Mouse (Mus musculus): ENCODE data around the gene Usp7. TPM values are rescaled to one million over a fixed set of nuclear protein-coding genes. Genes with fewer than 3 reads are reported as not detected.
"Not testable (repeated sequence)": the region's sequence is repeated elsewhere in the genome, so short reads cannot be mapped to it uniquely, and the experiment has no call there.

Gene Usp7
- total RNA-seq, 2 experiments from 2014 or later = 109 to 126 TPM

DNA sequence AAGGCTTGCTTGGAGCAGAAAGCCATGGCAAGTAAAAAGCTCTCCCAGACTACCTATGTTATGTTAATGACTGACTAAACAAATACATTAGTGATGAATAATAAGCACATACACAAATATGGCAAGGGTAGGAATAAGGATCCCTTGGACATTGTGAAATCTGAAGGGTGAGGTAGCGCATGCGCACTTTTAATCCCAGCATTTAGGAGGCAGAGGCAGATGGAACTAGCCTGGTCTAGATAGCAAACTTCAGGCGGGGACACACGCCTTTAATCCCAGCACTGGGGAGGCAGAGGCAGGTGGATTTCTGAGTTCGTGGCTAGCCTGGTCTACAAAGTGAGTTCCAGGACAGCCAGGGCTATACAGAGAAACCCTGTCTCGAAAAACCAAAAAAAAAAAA lies 34.5 kb downstream of the Usp7 start:
- DNase-seq (ENCODE audit: low spot score in 2 of 2) = not testable (repeated sequence)

DNA sequence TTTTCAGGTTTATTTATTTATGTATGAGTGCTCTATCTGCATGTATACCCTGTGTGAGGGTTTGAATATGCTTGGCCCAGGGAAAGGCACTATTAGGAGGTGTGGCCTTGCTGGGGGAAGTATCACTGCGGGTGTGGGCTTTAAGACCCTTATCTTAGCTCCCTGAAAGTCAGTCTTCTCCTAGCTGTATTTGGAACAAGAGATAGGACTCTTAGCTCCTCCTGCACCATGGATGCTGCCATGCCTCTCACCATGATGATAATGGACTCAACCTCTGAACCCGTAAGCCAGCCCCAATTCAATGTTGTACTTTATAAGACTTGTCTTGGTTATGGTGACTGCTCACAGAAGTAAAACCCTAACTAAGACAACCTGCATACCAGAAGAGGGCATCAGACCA lies 39.8 kb downstream of the Usp7 start:
- no peak for DNase-seq (ENCODE audit: low spot score in 2 of 2)

DNA sequence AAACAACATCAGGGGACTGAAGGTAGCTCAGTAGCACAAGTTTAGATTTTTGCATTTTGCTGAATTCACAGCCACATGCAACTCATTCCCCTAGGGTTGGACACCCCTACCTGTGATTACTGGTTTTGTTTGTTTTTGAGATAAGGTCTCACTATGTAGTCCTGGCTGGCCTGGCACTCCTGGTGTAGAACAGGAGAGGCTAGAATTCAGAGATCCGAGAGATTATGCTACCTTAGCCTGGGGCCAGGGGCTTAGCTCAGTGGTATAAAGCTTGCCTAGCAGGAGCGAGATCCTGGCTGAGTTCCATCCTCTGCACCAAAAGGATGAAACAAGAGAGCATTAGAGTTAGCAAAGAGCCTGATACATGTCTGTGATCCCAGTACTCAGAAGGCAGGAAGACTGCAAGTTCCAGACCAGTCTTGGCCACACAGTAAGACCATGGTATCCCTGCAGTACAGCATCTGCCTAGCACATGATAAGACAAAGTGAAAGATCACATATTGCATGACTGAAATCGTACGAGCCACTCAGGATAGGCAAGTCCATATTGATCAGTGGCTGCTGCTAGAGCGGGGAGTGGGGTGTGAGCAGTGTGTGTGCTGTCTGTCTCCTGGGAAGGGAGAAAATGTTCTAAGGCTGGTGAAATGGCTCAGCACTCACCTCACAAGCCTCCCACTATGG lies 40.4 kb downstream of the Usp7 start:
- no peak for DNase-seq (ENCODE audit: low spot score in 2 of 2)

DNA sequence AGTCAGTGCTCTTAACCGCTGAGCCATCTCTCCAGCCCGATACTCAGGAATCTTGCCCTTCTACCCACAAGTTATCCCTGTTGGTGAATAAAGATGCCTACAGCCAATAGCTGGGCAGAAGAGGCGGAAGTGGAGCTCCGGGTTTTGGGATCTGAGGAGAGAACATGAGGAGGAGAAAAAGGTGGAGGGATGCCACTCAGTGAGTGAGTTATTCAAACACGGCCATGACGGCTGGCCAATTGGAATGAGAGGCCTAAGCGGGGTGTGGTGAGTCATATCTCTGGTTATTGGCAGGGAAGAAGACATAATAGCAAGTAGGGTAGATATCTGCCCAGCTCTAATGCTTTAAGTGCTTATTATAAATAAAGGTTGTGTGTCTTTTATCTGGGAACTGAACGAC lies 43.2 kb downstream of the Usp7 start:
- DNase-seq (ENCODE audit: low spot score in 2 of 2) = no peak

DNA sequence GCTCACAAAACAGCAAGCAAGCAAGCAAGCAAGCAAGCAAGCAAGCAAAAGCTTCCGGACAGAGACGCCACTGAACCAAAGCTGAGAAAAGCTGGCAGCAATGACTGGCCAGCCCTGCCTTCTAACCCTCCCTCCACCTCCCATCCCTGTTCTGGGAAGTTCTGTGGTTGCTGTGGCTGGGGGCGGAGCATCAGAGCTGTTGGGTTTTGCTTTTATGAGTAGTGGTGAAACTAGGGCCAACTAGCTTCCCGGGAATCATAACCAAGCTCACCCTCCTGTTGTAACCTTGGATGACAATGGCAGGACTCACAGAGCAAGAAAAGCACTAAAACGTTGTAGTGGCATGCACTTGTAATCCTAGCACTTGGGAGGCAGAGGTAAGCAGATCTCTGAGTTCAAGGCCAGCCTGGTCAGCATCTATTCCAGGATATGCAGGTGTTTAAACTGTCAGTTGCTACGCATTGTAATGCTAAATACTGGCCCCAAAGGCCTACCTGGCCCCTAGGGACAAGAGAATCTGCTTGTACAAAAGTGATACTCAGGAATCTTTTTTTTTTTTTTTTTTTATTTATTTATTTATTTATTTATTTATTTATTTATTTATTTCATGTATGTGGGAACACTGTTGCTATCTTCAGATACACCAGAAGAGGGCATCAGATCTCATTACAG lies 43.8 kb downstream of the Usp7 start:
- no peak for DNase-seq (ENCODE audit: low spot score in 2 of 2)

DNA sequence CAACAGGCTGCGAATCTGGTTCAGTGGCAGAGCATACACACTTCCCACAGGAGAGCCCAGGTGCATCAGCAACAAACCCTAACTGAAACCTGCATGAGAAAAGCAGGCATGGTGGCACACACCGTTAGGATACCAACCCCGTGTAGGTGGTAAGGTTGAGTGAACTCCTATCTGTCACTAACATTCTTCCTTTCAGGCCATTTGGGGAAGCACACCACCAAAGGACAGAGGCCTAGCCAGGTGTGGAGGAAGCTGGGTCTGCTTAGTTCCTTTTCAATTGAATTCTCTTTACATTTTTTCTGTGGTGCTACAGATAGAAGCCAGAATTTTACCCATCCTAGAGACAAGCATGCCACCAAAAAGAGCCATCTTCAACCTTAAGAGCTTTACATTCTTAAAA lies 44.3 kb downstream of the Usp7 start:
- no peak for DNase-seq (ENCODE audit: low spot score in 2 of 2)

DNA sequence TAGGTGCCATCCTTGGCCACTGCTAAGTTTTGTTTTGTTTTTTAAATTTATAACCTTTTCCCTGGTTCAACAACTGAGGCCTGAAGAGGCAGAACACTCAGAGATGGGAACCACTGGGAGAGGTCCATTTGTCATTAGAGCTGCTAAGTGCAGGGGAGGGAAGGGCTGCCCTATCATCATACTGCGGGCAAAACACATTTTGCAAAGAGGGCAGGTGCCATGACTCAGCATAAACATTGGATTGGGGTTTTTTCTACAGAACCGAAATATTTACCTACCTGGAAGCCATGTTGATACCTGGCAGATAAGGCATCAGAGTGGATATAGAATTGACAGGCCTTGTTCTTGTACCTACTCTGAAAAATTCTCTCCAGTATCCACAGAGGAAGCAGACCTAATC lies 45.6 kb downstream of the Usp7 start:
- no peak for DNase-seq (ENCODE audit: low spot score in 2 of 2)

DNA sequence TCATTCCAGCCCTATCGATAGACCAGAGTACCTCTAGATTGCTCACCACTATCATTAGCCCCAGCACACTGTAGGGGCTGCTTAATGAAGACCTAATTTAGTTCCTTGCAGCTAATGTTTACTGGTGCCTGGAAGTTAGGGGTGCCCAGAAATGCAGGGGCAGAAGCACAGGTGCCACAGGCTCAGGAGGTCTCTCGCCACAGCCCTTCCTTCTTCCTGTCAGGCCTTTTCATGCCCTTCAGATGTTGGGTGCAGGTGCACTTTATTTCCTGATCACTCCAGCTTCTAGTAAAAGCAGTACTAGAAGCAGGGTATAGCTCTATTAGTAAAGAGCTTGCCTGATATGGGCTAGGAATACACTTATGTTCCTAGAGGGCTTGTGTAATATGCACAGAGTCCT lies 46.4 kb downstream of the Usp7 start:
- DNase-seq (ENCODE audit: low spot score in 2 of 2) = no peak

DNA sequence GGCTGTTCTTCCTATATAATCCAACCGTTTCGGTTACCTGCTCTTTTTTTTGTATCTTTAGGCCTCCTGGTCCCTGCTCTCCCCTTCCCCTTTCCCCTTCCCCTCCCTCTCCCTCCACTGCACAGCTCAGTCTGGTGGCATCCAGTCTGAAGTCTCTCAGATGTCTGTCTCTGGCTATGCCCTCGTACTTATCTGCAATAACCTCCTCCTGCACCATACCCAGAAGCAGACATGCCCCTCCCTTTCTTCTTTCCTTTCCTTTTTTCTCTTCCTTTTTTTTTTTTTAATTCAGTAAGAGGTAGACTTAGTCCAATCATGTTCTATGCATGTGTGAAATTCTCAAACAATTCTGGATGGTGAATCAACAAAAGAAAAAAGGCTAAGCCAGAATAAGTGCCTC lies 48.1 kb downstream of the Usp7 start:
- DNase-seq (ENCODE audit: low spot score in 2 of 2) = no peak

DNA sequence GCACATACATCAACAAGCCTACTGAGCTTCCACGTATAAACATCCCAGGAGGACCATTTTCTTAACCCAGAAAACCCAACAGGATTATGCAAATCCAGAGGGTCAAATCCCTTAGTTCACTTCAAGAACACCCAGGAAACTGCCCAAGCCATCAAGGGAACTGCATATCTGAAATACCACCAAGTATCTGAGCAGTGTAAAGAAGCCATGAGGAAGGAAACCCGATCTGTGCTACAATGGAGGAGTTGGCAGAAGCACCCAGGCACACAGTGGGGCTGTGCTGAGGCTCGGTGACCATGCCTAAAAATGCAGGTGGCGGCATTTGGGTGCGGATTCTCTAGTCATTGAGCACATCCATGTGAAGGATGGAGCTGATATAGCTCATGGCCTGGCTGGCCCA lies 50.4 kb downstream of the Usp7 start:
- no peak for DNase-seq (ENCODE audit: low spot score in 2 of 2)

DNA sequence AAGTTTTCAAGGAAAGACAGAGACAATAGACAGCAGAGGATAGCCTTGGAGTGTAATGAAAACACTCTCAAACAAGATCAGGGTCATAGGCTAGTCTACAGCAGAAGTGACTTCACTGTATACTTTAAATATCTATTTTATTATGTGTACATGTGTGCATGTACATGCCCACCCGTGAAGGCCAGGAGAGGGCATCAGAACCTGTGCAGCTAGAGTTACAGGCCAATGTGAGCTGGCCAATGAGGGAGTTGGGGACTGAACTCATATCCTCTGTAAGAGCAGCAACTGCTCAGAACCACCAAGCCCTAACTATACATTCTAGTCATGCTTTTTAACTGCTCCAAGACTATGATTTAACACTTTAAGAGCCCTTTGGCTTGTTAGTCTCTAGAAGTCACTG lies 51.0 kb downstream of the Usp7 start:
- DNase-seq (ENCODE audit: low spot score in 2 of 2) = no peak

DNA sequence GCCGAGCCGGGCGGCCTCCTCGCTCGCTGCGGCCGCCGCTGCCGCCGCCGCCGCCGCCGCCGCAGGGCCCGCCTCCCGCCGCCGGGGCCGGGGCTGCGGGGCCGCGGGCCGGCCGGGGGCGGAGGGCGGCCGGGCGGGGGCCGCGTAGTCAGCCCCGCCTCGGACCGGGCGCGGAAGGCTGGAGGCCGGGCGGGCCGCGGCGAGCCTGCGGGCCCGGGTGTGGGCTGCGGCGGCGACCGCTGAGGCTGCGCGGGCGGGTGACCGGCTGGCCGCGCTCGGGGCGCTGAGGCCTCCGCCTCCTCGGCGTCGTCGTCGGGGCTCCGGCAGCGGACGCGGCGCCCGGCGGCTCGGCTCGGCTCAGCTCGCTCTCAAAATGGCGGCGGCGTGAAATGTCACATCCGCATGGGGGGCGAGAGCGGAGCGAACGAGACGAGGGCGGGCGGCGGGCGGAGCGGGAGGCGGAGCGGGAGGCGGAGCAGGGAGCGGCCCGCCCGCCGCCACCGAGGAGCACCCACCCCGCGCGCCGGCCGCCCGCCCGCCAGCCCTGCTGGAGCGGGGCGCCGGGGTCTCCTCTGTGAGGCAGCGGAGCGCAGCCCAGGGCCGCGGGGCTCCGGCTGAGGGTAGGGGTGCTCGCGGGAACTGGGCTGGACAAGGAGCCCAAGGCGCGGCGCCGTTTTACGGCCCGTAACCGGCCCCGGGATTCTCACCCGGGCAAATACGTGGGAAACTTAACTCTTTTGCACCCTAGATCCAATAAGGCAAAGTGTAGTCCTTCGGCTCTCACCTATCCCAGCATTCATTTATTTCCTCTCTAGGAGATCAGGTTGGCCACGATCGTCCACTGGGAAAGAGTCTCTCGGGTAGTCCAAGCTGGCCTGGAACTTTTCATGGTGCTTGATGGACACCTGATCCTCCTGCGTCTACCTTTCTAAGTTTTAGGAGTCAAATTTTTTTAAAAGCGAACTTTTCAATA lies 53.3 kb downstream of the Usp7 start:
- DNase-seq (ENCODE audit: low spot score in 2 of 2) = peak; percentile 92 to 93

DNA sequence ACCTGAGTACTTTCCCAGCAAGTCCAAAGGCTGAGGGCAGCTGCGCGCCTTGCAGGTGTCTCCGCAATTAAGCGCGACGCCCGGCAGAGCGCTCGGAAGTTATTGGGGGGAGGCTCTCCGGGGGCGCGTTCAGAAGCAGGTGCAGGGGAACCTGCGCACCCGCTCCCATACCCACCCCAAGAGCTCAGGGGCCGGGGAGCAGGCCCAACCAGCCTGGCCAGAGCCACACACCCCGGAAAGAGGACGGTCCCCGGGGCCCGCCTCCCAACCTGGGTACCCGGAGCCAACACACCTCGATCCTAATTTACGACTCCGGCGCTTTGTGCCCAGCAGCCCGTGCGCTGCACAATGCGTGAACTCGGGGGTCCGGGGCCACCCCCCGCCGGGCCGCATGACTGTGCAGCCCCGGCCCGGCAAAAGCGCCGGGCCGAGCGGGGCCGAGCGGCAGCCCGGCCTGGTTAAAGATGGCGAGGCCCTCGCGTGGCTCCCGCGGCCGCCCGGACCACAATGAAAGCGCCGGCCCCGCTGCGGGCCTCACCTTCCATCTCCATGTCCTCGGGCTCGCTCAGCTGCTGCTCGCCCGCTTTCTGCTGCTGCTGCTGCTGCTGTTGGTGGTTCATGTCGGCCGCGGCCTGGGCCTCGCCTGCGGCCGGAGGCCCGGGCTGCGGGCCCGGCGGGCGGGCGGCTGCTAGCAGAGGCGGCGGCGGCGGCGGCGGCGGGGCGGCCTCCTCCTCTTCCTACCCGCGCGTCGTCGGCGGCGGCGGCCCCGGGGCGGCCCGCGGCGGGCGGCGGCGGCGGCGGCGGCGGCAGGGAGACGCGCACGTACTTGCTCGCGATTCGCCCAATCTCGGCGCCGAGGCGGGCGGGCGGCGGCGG lies 54.2 kb downstream of the Usp7 start:
- DNase-seq (ENCODE audit: low spot score in 2 of 2) = peak; percentile 38 to 50

DNA sequence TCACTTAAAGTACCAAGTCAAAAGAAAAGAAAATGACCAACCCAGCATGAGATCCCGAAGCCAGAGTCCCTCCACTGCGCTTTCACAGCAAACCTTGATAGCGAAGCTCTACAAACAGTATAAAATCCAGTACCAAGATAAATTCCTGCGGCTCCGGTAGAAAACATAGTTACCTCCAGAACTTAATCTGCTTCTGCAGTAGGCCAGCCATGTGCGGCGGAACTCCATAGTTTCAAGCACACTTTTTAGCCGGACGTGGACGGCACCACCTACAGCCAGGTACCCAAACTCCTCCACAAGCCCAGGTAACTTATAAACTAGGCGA lies 54.8 kb downstream of the Usp7 start:
- DNase-seq (ENCODE audit: low spot score in 2 of 2) = no peak

DNA sequence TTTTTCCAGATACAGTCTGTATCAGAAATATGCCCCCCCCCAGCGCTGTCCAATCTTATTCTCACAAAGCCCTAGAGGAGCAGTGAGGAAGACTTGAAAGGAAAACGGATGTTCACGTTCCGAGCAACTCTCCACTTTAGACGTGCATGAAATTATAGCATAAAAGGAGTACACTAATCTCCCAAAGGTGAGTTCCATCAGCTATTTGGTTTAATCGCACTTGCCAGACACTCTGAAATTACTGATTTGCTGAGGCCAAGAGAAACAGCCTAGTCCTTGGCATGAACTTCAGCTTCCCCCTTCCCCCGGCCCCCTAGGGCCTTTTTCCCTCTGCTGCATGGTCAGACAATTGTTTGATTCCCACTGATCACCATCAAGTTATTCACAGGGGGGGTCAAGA lies 55.4 kb downstream of the Usp7 start:
- DNase-seq (ENCODE audit: low spot score in 2 of 2) = no peak

DNA sequence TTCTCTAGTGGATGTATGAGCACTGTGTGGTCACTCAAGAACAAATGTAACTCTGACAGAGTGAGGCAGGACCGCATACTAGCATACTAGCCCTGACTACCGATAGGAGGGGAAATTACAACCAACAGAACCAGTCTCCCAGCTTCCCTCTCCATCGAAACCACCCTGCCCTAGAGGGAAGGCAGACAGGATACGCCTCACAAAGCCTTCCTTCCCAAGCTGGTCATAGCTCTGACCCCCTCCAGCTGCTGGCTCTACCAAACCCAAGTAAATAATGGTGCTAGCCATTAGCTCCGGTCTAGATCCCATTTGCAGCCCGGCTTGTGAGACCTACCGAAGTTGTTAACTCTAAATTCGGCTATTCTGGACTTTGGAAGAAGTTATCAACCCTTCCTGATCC lies 56.1 kb downstream of the Usp7 start:
- DNase-seq (ENCODE audit: low spot score in 2 of 2) = no peak

DNA sequence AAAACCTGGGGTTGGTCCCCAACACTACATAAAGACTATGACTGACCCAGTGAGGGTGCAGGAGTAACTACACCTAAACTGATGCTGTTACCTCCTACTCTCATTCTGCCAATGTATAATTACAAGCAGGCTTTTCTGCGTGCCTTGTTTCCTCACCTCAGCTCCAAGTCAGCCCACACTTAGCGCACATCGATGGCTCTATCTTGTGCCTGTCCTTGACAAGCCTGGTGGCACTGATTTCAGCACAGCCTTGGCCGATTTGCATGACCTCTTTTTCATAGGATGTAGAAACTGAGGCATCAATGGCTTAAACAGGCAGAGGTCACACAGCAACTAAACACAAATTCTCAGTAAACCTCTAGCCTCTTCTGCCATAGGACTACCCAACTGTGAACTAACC lies 57.4 kb downstream of the Usp7 start:
- DNase-seq (ENCODE audit: low spot score in 2 of 2) = peak in 1 of 2 experiments; percentile 20

DNA sequence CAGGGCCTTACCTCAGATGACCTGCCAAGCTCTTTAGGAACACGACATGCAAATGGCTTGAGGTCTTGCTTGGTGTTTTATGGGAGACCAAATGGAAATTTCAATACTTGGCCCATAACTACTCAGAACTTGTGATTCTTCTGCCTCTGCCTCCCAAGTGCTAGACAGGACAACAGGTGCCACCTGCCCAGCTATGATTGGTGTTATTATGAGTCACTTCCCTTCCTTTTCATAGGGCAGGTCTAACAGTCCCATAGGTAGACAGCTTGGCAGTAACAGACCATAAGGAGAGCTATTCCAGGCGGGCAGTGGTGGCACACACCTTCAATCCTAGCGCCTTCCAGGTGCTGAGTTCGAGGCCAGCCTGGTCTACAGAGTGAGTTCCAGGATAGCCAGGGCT lies 58.5 kb downstream of the Usp7 start:
- no peak for DNase-seq (ENCODE audit: low spot score in 2 of 2)

DNA sequence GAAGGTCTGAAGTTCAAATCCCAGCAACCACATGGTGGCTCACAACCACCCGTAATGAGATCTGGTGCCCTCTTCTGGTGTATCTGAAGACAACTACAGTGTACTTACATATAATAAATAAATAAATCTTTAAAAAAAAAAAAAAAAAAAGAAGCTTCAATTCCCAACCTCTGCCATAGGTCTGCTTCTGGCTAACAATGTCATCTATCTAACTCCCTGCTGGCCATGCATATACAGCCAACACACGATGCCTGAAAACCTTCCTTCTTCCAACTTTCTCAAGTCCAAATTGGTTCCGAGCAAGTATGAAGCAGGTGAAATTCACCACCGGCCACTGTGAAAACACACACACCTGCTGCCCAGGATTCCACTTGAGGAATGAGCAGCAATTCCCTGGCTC lies 59.7 kb downstream of the Usp7 start:
- not testable (repeated sequence) for DNase-seq (ENCODE audit: low spot score in 2 of 2)

DNA sequence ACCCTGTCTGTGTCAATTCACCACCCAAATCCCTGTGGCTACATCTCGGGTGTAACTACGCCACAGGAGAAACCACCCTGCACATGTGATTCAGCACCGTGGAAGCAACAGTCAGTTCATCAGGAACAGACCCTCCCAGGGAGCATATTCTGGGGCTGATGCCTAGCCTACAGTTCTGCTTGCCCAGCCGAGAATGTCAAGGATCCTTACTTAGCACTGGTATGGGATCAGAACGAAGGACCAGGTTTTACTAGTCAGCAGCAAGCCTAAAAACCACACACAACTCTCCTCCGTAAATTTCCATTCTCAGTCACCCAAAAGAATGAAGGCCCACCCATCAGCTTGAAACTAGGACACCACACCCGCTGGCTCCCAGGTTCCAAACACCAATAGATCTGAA lies 60.5 kb downstream of the Usp7 start:
- DNase-seq (ENCODE audit: low spot score in 2 of 2) = no peak

DNA sequence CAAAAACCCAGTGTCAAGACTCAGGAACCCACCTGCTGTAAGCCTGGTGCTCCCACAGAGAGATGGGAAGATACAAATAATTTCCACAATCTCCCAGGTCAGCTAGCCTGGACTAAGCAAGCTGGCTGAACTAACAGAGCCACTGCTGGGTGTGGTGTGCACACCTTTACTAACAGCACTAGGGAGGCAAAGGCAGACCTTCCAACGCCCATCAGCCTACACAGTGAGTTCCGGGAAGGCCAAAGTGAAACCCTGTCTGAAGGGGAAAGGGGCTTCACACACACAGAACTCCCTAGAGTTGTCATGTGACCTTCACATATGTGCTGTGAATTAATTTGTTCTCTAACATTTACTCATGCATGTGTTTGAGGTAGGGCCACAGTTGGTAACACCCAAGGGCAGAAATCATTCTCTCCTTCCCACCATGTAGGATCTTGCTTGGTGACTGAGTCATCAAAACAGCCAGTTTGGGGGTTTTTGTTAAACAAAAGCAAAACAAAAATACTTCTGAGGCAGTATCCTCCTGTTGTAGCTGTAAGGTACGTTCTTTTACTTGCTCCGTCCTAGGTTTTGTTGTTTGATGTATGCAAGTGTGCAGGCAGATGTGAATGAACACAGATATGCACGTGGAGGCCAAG lies 63.9 kb downstream of the Usp7 start:
- no peak for DNase-seq (ENCODE audit: low spot score in 2 of 2)
